Mouse (Mus musculus) cortical plate, adult 2 months (tissue): ENCODE data around the gene Usp48. TPM values are rescaled to one million over a fixed set of nuclear protein-coding genes. Genes with fewer than 3 reads are reported as not detected.

Experiments
- H3K27ac ChIP-seq: fragments of 200-500 bp; 2 replicates; pipeline ENCODE4 v1.5.1; 2012; ENCODE audit warnings: low read length, control low read depth, inconsistent platforms; ENCODE audit not compliant: insufficient read depth
- H3K4me1 ChIP-seq: fragments of 200-500 bp; 2 replicates; pipeline ENCODE4 v1.6.1; 2011; ENCODE audit warnings: low read length; ENCODE audit not compliant: control insufficient read depth, insufficient read depth
- H3K4me3 ChIP-seq: fragments of 200-500 bp; 2 replicates; pipeline ENCODE4 v1.5.1; 2011; ENCODE audit warnings: mild to moderate bottlenecking, low read length, control low read depth; ENCODE audit not compliant: insufficient read depth
- CTCF ChIP-seq: fragments of 200-500 bp; IDR thresholded peaks from 2 replicates; pipeline ENCODE4 v1.5.1; 2011; ENCODE audit warnings: mild to moderate bottlenecking, control low read depth, low read length; ENCODE audit not compliant: insufficient read depth; ENCODE audit errors: extremely low read depth
- POLR2A ChIP-seq: fragments of 200-500 bp; IDR thresholded peaks from 2 replicates; pipeline ENCODE4 v1.6.1; 2011; ENCODE audit warnings: mild to moderate bottlenecking, low read length, control low read depth; ENCODE audit not compliant: insufficient read depth; ENCODE audit errors: extremely low read depth
- polyA plus RNA-seq: library from polyadenylated mRNA; depleted of rRNA; stranded (reverse); fragments of >200 nt; gene quantifications from 2 replicates; pipeline ENCODE4 v1.2.3, GENCODE M21; 2012

Gene Usp48
- polyA plus RNA-seq, 1 experiment = 147 TPM

DNA sequence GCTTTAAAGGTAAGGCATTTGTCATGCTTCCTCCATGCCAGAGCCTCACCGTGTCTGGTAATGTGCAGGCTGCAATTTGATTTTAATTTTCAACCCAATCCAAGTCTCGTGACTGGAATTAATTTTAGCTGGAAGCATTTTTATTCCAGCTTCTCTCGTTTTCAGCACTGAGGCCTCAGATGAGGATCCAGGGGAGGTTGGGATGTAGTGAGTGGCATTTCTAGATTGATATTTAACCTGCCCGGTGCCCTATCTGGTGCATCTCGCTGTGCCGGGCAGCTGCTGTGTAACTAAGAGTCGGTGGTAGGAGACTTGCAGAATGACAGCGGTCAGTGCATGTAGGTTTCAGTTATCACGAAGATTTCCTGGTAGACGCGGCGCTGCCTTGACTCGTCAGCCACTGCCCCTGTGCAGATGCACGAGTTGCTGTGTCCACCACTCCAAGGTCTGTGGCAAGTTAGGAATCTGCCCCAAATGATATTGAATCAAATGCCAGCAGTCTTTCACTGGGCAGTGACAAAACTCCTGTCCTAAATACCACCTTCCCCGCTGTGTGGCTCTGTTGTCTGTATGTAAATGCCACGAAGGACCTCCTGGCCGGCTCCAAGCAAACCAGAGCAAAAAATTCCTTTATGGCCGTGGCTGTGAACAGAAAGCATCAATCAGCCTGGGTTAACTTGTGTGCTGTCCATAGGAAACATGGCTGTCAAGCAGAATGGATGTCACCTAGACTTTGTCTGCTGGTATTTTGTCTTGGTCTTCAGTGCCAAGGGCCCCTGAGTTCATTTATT, 61.9 kb downstream of the Usp48 start:
- no peak for TF ChIP-seq CTCF
- no peak for TF ChIP-seq POLR2A
- H3K4me3 ChIP-seq = no peak overlapping the region
- no peak overlapping the region for H3K27ac ChIP-seq
- no peaks in the 10 kb centered on the region for H3K4me1 ChIP-seq

- H3K4me3 ChIP-seq = no peak overlapping the region
- TF ChIP-seq CTCF = no peak
- no peak for TF ChIP-seq POLR2A
- no peak overlapping the region for H3K27ac ChIP-seq
- no peaks in the 10 kb centered on the region for H3K4me1 ChIP-seq
Measured at GRCm38 (mm10) chr4:137657674-137658073, 64.1 kb downstream of the Usp48 start.

DNA sequence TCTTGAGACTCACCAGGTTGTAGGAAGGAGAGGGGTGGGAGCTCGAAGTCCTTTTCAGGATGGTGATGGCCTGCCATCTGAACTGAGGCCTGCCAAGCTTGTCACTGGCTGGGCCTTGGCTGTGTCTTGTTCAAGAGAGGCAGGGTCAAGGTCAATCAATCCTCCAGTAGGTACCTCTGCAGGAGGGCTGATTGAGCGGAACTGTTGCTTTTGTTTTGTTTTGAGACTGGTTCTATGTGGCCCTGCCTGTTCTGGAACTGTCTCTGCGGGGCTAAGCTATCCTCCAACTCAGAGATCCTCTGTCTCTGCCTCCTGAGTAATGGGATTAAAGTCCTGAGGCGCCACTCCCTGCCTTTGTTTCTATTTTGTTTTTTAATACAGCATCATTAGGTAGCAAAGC, 66.0 kb downstream of the Usp48 start:
- no peak overlapping the region for H3K4me3 ChIP-seq
- H3K27ac ChIP-seq = no peak overlapping the region
- H3K4me1 ChIP-seq = peaks cover 5% of the 10 kb centered on the region; the same call in 1 of the 2 replicates
- TF ChIP-seq POLR2A (no peak), CTCF (no peak)

DNA sequence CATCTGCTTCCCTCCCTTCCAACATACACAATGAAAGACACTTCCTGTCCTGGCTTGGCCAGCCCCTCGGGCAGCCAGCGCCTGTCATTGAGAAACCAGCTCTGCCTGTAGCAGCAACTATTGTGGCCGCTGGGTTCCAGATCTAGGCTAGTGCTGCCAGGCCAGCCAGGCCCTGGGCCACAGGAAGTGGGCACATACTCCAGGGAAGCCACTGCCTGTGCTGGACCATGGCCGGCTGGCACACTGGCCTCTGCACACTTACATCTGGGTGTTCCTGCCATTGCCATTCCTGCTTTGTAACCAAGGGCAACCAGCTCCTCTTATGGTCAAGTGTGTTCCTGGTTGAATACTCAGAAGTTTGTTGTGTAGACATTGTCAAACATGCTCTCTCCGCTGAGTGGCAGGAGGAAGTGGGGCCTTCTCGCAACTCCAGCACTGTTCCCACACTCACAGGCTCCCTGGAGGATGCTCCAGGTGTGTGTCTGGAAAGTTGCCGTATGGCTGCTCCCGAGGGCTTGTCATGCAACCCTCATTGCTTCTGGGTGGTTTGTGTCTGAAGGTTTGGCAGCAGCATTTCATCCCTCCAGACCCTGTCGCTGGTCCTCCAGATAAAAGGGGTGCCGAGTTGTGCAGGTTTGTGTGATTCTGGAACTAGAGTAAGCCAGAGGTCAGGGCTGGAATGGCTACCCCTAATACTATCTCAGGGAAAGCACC, 67.0 kb downstream of the Usp48 start:
- Histone ChIP-seq H3K27ac (no peak overlapping the region), H3K4me3 (no peak overlapping the region), H3K4me1 (peaks cover 5% of the 10 kb centered on the region; the same call in 1 of the 2 replicates)
- TF ChIP-seq POLR2A (no peak), CTCF (no peak)

DNA sequence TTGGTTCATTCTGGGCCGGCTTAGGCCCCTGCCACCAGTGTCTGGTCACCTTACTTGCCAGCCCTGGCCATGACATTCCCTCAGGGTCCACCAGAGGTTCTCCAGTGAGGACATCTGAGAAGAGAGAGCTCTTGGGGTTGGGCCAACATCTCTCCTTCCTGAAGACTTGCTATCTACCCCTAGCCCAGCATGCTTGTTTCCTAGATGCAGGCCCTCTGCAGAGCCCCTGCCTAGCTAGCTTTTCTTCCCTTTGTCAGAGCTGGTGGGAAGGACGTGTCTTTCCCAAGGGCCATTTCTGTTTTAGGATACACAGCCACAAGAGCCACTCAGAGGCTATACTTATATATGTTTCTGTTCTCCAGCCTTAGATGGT, 67.5 kb downstream of the Usp48 start:
- H3K4me1 ChIP-seq = peaks cover 5% of the 10 kb centered on the region; the same call in 1 of the 2 replicates
- no peak overlapping the region for H3K27ac ChIP-seq
- no peak overlapping the region for H3K4me3 ChIP-seq
- TF ChIP-seq CTCF = no peak
- TF ChIP-seq POLR2A = no peak

- Histone ChIP-seq H3K4me3 (no peak overlapping the region), H3K27ac (no peak overlapping the region), H3K4me1 (peaks cover 6% of the 10 kb centered on the region; the same call in 1 of the 2 replicates)
- no peak for TF ChIP-seq POLR2A
- no peak for TF ChIP-seq CTCF
Measured at GRCm38 (mm10) chr4:137661547-137661946, 68.0 kb downstream of the Usp48 start.

GRCm38 (mm10) chr4:137663491-137663890, 69.9 kb downstream of the Usp48 start:
- no peak for TF ChIP-seq CTCF
- no peak for TF ChIP-seq POLR2A
- Histone ChIP-seq H3K27ac (no peak overlapping the region), H3K4me3 (no peak overlapping the region), H3K4me1 (peaks cover 12% of the 10 kb centered on the region)

- peaks cover 12% of the 10 kb centered on the region for H3K4me1 ChIP-seq
- TF ChIP-seq POLR2A (no peak; the same call in 1 of the 2 replicates), CTCF (no peak)
- H3K4me3 ChIP-seq = peak within 1 kb of the TSS; percentile 62
- H3K27ac ChIP-seq = peak within 1 kb of the TSS; percentile 4
Measured at GRCm38 (mm10) chr4:137664433-137664979, 71.0 kb downstream of the Usp48 start, which contains the start of gene Rap1gap. TSS of gene Rap1gap (plus strand) at chr4:137664726.

DNA sequence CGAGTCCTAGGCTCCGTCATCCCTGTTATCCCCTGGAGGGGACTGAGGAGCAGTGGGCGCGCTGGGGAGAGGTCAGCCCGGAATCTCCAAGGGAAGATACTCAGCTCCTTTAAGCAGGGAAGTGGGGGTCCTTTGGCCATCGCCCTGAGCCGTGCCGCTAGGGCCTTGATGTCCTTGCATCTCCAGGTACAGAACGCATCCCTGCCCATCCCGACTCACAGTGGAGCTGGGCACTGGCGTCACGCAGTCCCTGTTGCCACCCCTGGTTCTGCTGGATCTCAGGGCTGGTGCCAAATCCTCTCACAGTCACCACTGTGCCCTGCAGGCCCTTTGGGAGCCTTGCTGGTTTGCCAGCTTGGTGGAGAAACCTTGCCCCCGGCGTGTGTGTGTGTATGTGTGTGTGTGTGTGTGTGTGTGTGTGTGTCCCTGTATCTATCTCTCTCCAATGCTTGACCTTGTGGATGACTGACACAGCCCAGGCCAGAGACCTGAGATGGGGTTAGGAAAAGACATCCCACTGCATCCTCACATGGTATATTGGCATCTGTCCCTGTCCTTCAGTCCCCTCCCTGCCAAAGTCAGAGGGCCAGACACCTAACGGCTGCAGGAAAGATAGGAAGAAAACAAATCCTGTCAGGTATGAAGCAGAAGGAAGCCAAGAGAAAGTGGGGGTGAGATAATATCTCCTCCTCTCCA, 71.6 kb downstream of the Usp48 start:
- no peak for TF ChIP-seq POLR2A
- no peak for TF ChIP-seq CTCF
- Histone ChIP-seq H3K4me1 (peaks cover 12% of the 10 kb centered on the region), H3K4me3 (peak overlapping the region; percentile 62), H3K27ac (peak overlapping the region; percentile 4)

GRCm38 (mm10) chr4:137665791-137666190, 72.2 kb downstream of the Usp48 start:
- peaks cover 12% of the 10 kb centered on the region for H3K4me1 ChIP-seq
- H3K27ac ChIP-seq = 0 out of 2 replicates have a peak overlapping the region, but pooled peaks have one; percentile 4
- TF ChIP-seq POLR2A (no peak), CTCF (no peak)
- H3K4me3 ChIP-seq = peak overlapping the region; percentile 62
